Mouse (Mus musculus) mouse trophoblast stem cell (cell line): ENCODE measurements at regions not wholly inside any gene's neighbourhood (a gene's known extent, or its start where the extent isn't known, plus 50 kb on each side); places are given as distances from the start of the nearest gene placed in this dataset.

Experiments
- in situ Hi-C, 2 experiments: fragments of 300-500 bp; cut with MseI, MboI; formaldehyde crosslinking; loops; 2 replicates in 1 of 2; 3 replicates in 1 of 2; pipeline ENCODE4 v1.15.1; 2025

- in situ Hi-C loops, result loop anchor here in 1 of 2 experiments (25.0 kb wide), 2 partner anchors 387 to 612 kb away; no protein-coding TSS in a partner anchor
These were observed 483.6 kb upstream of the B430305J03Rik start for GRCm38 (mm10) chr3:61849317-61849716.

DNA sequence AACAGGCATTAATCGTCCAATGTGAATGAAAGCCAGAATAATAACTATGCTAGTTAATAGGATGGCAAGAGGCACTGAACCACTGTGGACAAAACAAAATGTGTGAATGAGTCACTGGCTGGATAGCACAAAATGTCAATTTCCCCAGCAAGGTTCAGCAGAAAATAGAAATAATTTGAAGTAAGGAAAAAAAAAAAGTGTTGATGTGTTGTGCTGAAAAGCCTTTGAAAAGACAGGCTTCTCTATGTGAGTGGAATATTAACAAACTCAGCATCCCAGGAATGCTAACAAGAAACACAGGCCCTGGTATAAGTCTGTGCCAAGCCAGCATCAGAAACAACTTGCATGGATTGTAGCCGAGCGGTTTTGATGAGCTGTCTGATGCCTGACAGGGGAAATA lies 481.0 kb upstream of the B430305J03Rik start:
- in situ Hi-C loops, result loop anchor here in 1 of 2 experiments (25.0 kb wide), 2 partner anchors 384 to 609 kb away; no protein-coding TSS in a partner anchor

DNA sequence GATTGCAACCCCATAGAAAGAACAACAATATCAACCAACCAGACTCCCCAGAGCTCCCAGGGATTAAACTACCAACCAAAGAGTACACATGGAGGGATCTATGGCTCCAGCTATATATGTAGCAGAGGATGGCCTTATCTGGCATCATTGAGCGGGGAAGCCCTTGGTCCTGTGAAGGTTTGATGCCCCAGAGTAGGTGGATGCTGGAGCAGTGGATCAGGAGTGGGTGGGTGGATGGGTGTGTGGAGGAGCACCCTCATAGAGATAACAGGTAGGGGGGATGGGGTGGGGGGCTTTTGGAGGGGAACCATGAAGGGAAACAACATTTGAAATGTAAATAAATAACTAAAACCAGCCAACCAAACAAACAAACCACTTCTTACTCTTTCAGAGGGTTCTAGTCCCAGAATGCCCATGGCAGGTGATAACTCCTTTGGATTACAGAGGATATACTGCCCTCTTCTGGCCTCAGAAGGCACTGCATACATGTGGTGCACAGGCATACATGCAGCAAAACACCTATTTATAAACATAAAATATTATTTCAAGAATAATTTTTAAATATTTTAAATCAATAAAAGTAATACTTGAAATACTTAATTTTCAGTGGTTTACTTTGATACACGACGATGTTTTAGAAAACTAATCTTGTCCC lies 473.7 kb upstream of the B430305J03Rik start:
- in situ Hi-C loops, result loop anchor here (10.0 to 25.0 kb wide), 3 partner anchors 377 to 602 kb away; no protein-coding TSS in a partner anchor

GRCm38 (mm10) chr3:61816807-61817206 lies 451.1 kb upstream of the B430305J03Rik start:
- in situ Hi-C loops, result no loop called here

DNA sequence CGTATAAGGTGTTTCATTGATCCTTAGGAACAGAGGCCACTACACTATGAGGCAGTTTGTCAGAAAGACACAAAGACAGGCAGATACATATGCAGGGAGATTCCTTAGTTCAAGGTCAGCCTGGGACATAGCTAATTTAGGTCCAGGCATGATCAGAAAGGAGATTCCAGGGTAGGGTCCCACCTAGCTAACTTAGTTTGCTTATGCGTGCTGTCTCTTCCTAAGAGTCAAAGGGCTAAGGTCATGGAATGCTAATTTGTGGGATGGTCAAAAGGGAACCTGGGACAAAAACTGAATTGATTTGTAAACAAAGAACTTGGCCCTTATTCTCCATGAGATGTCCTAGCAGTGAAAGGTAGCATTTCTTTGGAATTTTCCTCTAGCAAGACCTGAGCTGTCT lies 430.3 kb upstream of the B430305J03Rik start:
- in situ Hi-C loops, result no loop called here

DNA sequence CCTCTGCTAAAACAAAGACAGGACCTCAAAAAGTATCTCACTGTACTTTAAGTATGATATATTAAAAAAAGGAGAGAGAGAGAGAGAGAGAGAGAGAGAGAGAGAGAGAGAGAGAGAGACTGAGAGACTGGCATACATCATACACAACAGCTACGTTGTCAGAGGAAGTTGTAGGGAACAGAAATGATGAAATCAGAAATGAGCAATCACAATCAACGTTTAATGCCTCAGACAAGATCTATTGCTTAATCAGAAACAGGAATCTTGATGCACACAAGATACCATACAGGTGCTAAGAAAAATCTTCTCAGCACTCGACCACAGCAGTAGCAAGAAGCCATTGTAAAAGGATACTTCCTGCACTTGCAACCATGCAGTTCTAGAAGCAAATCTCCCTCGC lies 424.9 kb upstream of the B430305J03Rik start:
- in situ Hi-C loops, result no loop called here
